Mouse (Mus musculus) G1E-ER4 (cell line): Measurements from ENCODE around the gene Tnfaip8l2. TPM values are rescaled to one million over a fixed set of nuclear protein-coding genes. Genes with fewer than 3 reads are reported as not detected.

ENCODE experiments used
- GATA1 ChIP-seq: IDR thresholded peaks from one replicate; pipeline ENCODE4 v1.8.0; 2012; ENCODE audit warnings: low read length, inconsistent platforms
- polyA plus RNA-seq: library from polyadenylated mRNA; stranded (reverse); fragments of >175 nt; gene quantifications from 2 replicates; pipeline ENCODE4 v1.2.3, GENCODE M21; 2012

Gene Tnfaip8l2
- polyA plus RNA-seq, 1 experiment = not detected

DNA sequence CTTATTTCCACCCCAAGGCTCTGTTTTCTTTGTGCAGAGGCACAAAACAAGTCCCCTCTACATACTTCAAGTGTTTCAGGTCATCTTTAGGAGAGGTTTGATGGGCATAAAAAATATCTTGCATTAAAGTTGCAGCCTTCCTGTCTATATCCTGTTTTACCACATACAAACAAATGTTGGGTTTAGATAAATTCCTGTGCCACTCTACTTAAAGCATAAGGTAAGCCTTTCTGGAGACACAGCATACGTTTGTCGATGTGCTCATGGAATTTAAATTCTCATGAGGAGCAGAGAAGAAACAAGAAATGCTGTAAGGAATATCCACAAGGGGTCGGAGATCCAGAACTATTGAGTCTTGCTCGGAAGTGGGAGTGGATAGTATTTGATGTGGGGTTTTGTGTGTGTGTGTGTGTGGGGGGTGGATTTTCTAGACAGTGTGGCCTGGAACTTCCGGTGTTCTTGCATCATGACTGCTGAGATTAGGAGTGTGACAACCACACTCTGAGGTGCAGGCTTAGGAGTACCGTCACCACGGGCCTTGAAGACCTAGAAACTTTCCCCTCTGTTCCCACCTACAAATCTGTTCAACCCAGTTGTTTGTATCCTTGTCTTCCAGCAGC lies 6.6 kb downstream of the Tnfaip8l2 start:
- TF ChIP-seq GATA1 = no peak

GRCm38 (mm10) chr3:95135023-95135422 lies 7.1 kb downstream of the Tnfaip8l2 start:
- TF ChIP-seq GATA1 = no peak

- no peak for TF ChIP-seq GATA1
Measured at GRCm38 (mm10) chr3:95133680-95134101, 8.5 kb downstream of the Tnfaip8l2 start, which contains the start of the genes Scnm1 and Lysmd1. TSS of gene Scnm1 (minus strand) at chr3:95134011. TSS of gene Lysmd1 (plus strand) at chr3:95134088.

- TF ChIP-seq GATA1 = no peak
Measured at GRCm38 (mm10) chr3:95133176-95133575, 9.0 kb downstream of the Tnfaip8l2 start.

DNA sequence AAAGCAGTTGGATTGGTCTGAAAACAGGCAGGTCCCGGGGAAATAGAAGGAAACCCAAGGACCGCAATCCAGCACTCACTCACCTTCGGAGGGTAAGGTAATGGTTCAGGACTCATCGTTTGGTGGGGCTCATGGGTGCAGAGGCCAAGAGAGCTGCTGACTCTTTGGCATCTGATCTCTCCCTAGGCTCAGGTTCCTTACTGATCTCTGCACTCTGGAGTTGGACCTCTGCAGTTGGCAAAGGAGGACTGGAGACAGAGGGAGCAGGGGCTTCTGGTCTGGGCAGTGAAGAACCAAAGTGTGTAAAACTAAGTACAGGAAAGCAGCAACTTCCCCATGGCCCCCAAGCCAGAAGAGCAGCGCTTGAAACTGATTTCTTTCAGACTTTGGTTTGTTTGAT lies 12.1 kb downstream of the Tnfaip8l2 start:
- no peak for TF ChIP-seq GATA1

DNA sequence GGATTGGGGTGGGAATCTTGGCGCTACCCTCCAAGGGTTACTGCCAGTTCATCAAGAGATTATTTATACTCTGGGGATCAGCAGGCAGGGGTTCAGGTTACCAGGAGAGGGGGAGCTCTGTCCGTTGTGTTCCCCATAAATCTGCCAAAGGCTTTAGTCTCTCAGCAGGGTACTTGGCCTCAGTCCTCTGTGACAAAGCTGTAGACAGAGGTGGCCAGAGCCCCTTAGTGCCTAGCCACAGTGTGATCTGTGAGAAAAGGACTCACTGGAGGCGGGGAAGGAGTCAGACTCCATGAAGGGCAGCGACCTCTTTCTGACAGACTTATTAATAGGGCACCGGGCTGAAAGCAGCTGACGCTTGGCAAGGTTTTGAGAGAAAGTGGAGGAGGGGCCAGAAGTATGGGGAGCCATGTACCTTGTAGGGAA lies 12.9 kb downstream of the Tnfaip8l2 start:
- TF ChIP-seq GATA1 = no peak

- no peak for TF ChIP-seq GATA1
Measured at GRCm38 (mm10) chr3:95124972-95125371, 17.2 kb downstream of the Tnfaip8l2 start.

- TF ChIP-seq GATA1 = no peak
Measured at GRCm38 (mm10) chr3:95124246-95124645, 17.9 kb downstream of the Tnfaip8l2 start, which contains the start of gene Tmod4. TSS of gene Tmod4 (plus strand) at chr3:95124476.

- no peak for TF ChIP-seq GATA1
Measured at GRCm38 (mm10) chr3:95121580-95121979, 20.6 kb downstream of the Tnfaip8l2 start.

DNA sequence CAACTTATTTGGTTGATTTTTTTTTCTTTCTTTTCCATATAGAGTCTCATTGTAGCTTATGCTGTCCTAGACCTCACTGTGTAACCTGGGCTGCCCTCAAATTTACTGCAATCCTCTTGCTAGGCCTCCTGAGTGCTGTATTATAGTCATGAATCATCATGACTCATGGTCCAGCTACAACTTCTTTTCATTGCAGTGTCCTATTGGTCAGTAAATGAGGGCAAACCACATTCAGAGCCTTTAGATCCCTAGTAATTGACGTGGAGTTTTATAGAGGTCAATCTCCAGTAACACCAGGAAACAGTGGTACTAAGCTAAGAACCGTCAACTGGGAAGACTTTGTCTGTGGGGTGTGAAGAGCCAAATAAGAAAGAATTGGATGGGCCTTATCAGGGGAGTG lies 24.4 kb downstream of the Tnfaip8l2 start:
- TF ChIP-seq GATA1 = no peak

GRCm38 (mm10) chr3:95112760-95113159 lies 29.4 kb downstream of the Tnfaip8l2 start:
- no peak for TF ChIP-seq GATA1

DNA sequence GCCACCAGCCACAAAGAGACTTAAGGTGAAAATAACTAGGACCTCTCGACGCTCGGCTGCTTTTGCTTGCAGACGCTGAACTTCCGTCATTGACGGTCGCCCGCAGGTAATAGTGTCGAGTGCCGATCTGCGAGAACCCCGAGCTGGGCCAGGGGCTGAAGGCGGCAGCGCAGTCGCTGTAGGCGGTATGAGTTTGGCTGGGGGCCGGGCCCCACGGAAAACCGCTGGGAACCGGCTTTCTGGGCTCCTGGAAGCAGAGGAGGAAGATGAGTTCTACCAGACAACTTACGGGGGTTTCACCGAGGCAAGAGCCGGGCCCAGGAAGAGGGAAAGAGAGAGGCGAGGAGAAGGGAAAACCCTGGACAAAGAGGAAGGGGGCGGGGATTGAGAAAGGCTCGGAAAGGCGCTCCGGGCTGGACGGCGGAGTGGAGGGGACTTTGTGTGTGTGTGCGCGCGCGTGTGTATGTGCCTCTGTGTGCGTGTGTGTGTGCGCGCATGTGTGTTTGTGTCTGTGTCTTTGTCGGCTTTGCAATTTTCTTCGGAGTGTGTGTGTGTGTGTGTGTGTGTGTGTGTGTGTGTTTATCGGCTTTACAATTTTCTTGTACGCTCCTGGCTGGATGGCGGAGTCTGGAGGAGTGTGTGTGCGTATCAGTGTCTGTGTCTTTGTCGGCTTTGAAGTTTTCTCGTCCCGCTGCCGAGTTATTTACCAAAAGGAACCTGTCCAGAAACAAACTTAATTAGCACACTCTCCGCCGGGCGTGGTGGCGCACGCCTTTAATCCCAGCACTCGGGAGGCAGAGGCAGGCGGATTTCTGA lies 31.0 kb downstream of the Tnfaip8l2 start, which contains the start of gene Vps72:
Gene Vps72, plus strand, starts transcription at position 112 of the 816 bp plus-strand sequence.
- no peak for TF ChIP-seq GATA1

GRCm38 (mm10) chr3:95107898-95108297 lies 34.3 kb downstream of the Tnfaip8l2 start:
- TF ChIP-seq GATA1 = no peak

GRCm38 (mm10) chr3:95106338-95107117 lies 35.6 kb downstream of the Tnfaip8l2 start, which contains the start of gene Pip5k1a:
TSS of gene Pip5k1a (minus strand) at chr3:95106930.
- no peak for TF ChIP-seq GATA1

GRCm38 (mm10) chr3:95105586-95106337 lies 36.4 kb downstream of the Tnfaip8l2 start:
- TF ChIP-seq GATA1 = no peak
